Mouse (Mus musculus) hindbrain, embryonic 14.5 days (tissue): Measurements from ENCODE around the gene Zfp987. TPM values are rescaled to one million over a fixed set of nuclear protein-coding genes. Genes with fewer than 3 reads are reported as not detected.
"Not testable (repeated sequence)": the region's sequence is repeated elsewhere in the genome, so short reads cannot be mapped to it uniquely, and the experiment has no call there.

Source experiments
- ATAC-seq: fragments of 200-750 bp; cut with Nextera tagmentation; 2 replicates; pipeline ENCODE4 v1.8.0; 2017; ENCODE audit warnings: moderate number of reproducible peaks, mild to moderate bottlenecking, moderate TSS enrichment, moderate library complexity; ENCODE audit not compliant: low FRiP score
- DNase-seq: peaks from one replicate; pipeline ENCODE4 v3.0.0-alpha.2; 2015; ENCODE audit warnings: low spot score
- H3K27ac ChIP-seq: fragments of 300-500 bp; sonication (generic); 2 replicates; pipeline ENCODE4 v1.5.1; 2014; ENCODE audit warnings: mild to moderate bottlenecking, moderate library complexity
- H3K27me3 ChIP-seq: fragments of 300-500 bp; sonication (generic); 2 replicates; pipeline ENCODE4 v1.6.1; 2014; ENCODE audit warnings: mild to moderate bottlenecking, low read length, mixed read lengths; ENCODE audit not compliant: control insufficient read depth, insufficient read depth
- H3K36me3 ChIP-seq: fragments of 300-500 bp; sonication (generic); replicated peaks from 2 replicates; pipeline ENCODE4 v1.6.1; 2014; ENCODE audit not compliant: control insufficient read depth, insufficient read depth
- H3K4me1 ChIP-seq: fragments of 300-500 bp; sonication (generic); replicated peaks from 2 replicates; pipeline ENCODE4 v1.6.1; 2014; ENCODE audit warnings: antibody characterized with exemption, low read length, mixed read lengths; ENCODE audit not compliant: control insufficient read depth, insufficient read depth
- H3K4me2 ChIP-seq: fragments of 300-500 bp; sonication (generic); replicated peaks from 2 replicates; pipeline ENCODE4 v1.6.1; 2014; ENCODE audit warnings: mild to moderate bottlenecking, moderate library complexity
- H3K4me3 ChIP-seq: fragments of 300-500 bp; sonication (generic); replicated peaks from 2 replicates; pipeline ENCODE4 v1.5.1; 2014; ENCODE audit warnings: mild to moderate bottlenecking, low read length
- H3K9ac ChIP-seq: fragments of 300-500 bp; sonication (generic); 2 replicates; pipeline ENCODE4 v1.6.1; 2014
- H3K9me3 ChIP-seq: fragments of 300-500 bp; sonication (generic); 2 replicates; pipeline ENCODE4 v1.6.1; 2016; ENCODE audit warnings: low read length; ENCODE audit not compliant: control insufficient read depth
- WGBS: fragments of 180-500 bp; shearing (Covaris S2); extraction: QIAGEN DNeasy Blood & Tissue Kit; methylation state at CpG from one replicate; pipeline ENCODE4 v1.1.7; 2014; 5-methylcytosine and 5-hydroxymethylcytosine counted together
- polyA plus RNA-seq: library from polyadenylated mRNA; unstranded; fragments of >200 nt; fragmentation: Nextera tagmentation; extraction: Ambion mirVana; gene quantifications from 2 replicates; pipeline ENCODE4 v1.2.1, GENCODE M21; 2014

Gene Zfp987
- 0.12 TPM in 1 of 2 replicates, not detected in the other for polyA plus RNA-seq

GRCm38 (mm10) chr4:146096998-146097397, at the start of gene Zfp987:
TSS of gene Zfp987 (plus strand) at chr4:146097298.
- not testable (repeated sequence) for H3K4me1 ChIP-seq, H3K4me2 ChIP-seq, DNase-seq, H3K36me3 ChIP-seq, H3K9me3 ChIP-seq, H3K4me3 ChIP-seq, H3K27me3 ChIP-seq, H3K27ac ChIP-seq, ATAC-seq, H3K9ac ChIP-seq
- WGBS: 94% methylated on average over 2 of the region's 3 CpGs

GRCm38 (mm10) chr4:146052536-146052935, 44.6 kb upstream of the Zfp987 start:
- H3K36me3 ChIP-seq, H3K4me1 ChIP-seq, DNase-seq, H3K4me2 ChIP-seq, H3K4me3 ChIP-seq, H3K27me3 ChIP-seq, H3K27ac ChIP-seq, ATAC-seq, H3K9ac ChIP-seq: not testable (repeated sequence)
- peaks cover 48% of the 10 kb centered on the region for H3K9me3 ChIP-seq
- 76% methylated on average over 1 of the region's 1 CpGs for WGBS

GRCm38 (mm10) chr4:146053445-146053844, 43.7 kb upstream of the Zfp987 start:
- not testable (repeated sequence) for H3K9ac ChIP-seq, ATAC-seq, H3K4me1 ChIP-seq, H3K36me3 ChIP-seq, H3K4me3 ChIP-seq, H3K4me2 ChIP-seq, H3K27ac ChIP-seq, H3K27me3 ChIP-seq, DNase-seq
- 87% methylated on average over 2 of the region's 2 CpGs for WGBS
- H3K9me3 ChIP-seq: peaks cover 51% of the 10 kb centered on the region

GRCm38 (mm10) chr4:146055335-146055734, 41.8 kb upstream of the Zfp987 start:
- Histone ChIP-seq H3K27ac (no peak overlapping the region), H3K4me3 (no peak overlapping the region), H3K36me3 (no peaks in the 10 kb centered on the region), H3K27me3 (no peaks in the 10 kb centered on the region), H3K4me2 (no peak overlapping the region), H3K9me3 (peaks cover 66% of the 10 kb centered on the region), H3K9ac (no peak overlapping the region), H3K4me1 (no peaks in the 10 kb centered on the region)
- ATAC-seq (no peak), DNase-seq (no peak)
- 77% methylated on average over 2 of the region's 2 CpGs for WGBS

DNA sequence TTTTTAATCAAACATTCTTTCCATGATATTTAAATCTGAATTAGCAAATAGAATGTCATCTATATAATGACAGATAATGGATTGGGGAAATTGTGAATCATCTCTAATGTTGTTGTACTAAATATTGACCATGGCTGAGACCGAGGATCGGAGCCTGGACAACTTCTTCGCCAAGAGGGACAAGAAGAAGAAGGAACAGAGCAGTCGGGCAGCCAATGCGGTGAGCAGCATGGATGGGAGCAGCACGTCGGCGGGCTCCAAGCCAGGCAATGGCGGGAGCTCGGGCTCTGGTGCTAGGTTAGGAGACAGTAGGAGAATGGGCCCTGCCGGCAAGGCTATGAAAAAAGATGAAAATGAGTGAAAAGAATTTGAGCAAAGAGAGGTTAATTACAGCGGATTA, 38.5 kb upstream of the Zfp987 start:
- not testable (repeated sequence) for H3K36me3 ChIP-seq, ATAC-seq
- peaks cover 56% of the 10 kb centered on the region for H3K9me3 ChIP-seq

DNA sequence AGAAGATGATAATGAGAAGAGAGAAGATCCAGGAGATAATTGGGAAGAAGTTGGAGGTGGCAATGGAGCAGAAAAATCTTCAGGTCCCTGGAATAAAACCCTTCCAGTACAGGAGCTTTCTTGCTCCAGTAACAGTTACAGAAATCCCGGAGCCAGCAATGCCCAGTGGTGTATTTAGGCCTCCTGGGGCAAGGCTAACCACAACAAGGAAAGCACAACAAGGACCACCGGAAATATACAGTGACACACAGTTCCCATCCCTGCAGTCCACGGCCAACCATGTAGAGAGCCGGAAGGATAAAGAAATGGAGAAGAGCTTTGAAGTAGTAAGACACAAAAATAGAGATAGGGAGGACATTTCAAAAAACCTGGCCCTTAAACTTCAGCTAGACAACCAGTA, 38.0 kb upstream of the Zfp987 start:
- not testable (repeated sequence) for H3K27ac ChIP-seq, H3K4me1 ChIP-seq, ATAC-seq, H3K4me2 ChIP-seq, H3K36me3 ChIP-seq, DNase-seq, H3K9ac ChIP-seq, H3K4me3 ChIP-seq, H3K27me3 ChIP-seq
- peaks cover 56% of the 10 kb centered on the region for H3K9me3 ChIP-seq
- WGBS: 92% methylated on average over 4 of the region's 4 CpGs

More for the DNA sequence above, 38.5 kb upstream of the Zfp987 start:
- H3K4me3 ChIP-seq, DNase-seq, H3K9ac ChIP-seq, H3K4me2 ChIP-seq, H3K27ac ChIP-seq, H3K4me1 ChIP-seq, H3K27me3 ChIP-seq: not testable (repeated sequence)
- WGBS: 94% methylated on average over 12 of the region's 12 CpGs

GRCm38 (mm10) chr4:146059974-146060693, 37.0 kb upstream of the Zfp987 start:
- H3K4me2 ChIP-seq, H3K4me3 ChIP-seq, H3K27me3 ChIP-seq, H3K27ac ChIP-seq, H3K9ac ChIP-seq, H3K36me3 ChIP-seq, H3K4me1 ChIP-seq, ATAC-seq, DNase-seq: not testable (repeated sequence)
- H3K9me3 ChIP-seq: peaks cover 57% of the 10 kb centered on the region
- 93% methylated on average over 25 of the region's 26 CpGs for WGBS

- not testable (repeated sequence) for H3K27ac ChIP-seq, H3K4me2 ChIP-seq, H3K9ac ChIP-seq, H3K4me1 ChIP-seq, H3K4me3 ChIP-seq, ATAC-seq, H3K36me3 ChIP-seq, H3K27me3 ChIP-seq, DNase-seq
- 92% methylated on average over 9 of the region's 11 CpGs for WGBS
- H3K9me3 ChIP-seq: peaks cover 50% of the 10 kb centered on the region
Observed at GRCm38 (mm10) chr4:146061082-146061481, 36.0 kb upstream of the Zfp987 start.

GRCm38 (mm10) chr4:146062021-146062420, 35.1 kb upstream of the Zfp987 start:
- not testable (repeated sequence) for H3K4me3 ChIP-seq, ATAC-seq, H3K9ac ChIP-seq, H3K27ac ChIP-seq, H3K36me3 ChIP-seq, H3K4me2 ChIP-seq, H3K4me1 ChIP-seq, DNase-seq, H3K27me3 ChIP-seq
- H3K9me3 ChIP-seq: peaks cover 43% of the 10 kb centered on the region
- WGBS: 95% methylated on average over 12 of the region's 12 CpGs
